Mouse (Mus musculus): ENCODE data around the gene Cop1.
"Not testable (repeated sequence)": the region's sequence is repeated elsewhere in the genome, so short reads cannot be mapped to it uniquely, and the experiment has no call there.

Gene Cop1

DNA sequence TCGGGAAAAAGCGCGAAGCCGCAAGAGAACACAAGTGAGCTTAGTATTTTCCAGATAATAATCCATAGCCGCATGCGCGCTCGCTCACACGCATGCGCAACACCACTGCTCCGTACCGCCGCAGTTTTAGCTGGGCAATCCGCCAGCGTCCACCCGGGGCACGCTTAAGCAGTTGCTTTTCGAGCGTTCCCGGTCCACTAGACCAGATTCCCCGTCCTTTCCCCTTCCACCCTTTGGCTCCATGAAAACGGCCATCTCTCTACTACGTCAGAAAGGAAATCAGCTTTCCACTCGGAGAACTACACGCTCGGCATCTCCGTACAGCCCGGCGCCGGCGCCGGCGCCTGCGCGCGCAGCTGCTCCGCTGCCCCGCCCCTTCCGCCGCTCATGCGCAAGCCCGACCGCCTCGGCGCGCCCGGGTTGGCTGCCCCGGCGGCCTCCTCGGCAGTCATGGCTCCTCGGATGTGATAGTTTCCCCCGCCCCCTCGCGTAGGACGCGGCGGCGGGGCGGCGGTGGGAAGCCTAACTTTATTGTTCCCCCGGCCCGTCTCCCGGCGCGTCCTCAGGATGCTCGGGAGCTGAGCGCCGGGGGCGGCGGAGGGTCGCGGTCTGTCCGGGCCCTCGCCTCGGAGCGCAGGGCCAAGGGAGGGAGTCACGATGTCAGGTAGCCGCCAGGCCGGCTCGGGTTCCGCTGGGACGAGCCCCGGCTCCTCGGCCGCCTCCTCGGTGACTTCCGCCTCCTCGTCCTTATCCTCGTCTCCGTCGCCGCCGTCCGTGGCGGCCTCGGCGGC, at the start of gene Cop1:
Cop1 (plus strand) TSS at position 540 of the 791 bp plus-strand sequence.
- DNase-seq (ENCODE audit: low spot score in 2 of 2): peak; percentile 90 to 94

DNA sequence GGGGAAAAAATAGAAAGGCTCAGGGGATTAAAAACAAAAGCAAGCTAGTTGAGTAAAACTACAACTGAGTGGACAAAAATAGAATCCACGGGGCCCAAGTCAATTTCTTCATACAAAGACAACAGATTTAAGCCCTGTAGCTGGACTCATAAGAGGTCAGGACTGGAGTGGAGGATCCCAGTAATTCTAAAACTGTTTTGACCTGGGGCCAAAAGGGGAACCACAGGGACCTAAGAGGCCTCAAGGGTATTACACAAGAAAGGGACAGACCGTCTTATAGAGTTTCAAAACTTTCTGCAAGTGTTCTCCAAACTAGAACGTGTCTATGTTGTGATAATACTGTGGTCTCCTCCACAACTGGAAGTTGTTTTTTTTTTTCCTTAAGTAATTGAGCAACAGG, 45.4 kb upstream of the Cop1 start:
- DNase-seq (ENCODE audit: low spot score in 2 of 2): no peak

DNA sequence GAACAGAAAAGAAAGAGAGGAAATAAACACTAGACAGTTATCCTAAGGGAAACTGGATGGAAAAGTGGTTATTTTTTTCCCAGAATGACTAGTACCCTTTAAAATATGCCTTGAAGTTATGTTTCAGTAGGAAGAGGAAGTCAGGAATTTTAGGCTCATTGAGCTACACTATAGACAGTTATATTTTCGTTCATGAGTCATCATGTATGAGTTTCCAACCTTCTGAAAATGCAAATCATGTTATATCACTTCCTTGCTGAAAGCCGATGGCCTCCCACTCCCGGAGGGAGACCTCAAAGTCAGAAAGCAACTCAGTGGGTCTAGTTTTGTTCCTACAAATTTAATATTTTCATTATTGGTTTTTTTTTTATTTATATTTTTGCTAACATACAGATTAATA, 33.5 kb upstream of the Cop1 start:
- no peak for DNase-seq (ENCODE audit: low spot score in 2 of 2)

DNA sequence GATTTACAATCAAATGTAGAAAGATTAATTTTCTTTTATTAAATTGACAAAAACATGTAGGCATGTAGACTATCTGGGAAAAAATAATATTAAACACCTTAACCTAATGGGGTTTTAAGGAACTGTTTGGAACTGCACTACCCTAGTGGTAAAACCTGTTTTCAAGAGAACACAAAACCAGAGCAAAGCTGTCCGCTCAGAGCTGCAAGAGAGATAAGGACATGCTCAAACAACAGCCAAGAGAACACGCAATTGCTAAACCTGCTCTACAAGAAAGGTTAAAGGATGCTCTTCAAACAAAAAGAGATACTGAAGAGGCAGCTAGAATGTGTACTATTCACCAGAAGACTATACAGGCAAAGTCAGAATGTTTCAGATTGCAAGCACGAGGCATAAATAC, 32.5 kb upstream of the Cop1 start:
- no peak for DNase-seq (ENCODE audit: low spot score in 2 of 2)

DNA sequence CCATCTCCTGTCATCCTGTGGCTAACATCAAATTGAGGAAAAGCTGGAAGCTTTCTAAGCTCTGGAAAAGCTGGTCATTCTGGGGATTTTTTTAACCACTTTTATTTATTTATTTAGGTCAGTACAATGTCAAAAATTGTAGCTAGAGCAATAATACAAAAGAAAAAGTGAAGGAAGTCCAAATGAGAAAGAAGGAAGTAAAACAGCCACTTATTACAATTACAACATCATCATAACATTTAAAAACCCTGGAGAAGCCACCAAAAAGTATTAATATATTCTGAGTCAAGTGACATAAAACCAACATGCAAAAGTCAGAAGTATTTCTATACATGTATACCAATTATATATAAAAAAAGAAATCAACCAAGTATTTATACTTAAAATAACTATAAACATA, 30.9 kb upstream of the Cop1 start:
- no peak for DNase-seq (ENCODE audit: low spot score in 2 of 2)

DNA sequence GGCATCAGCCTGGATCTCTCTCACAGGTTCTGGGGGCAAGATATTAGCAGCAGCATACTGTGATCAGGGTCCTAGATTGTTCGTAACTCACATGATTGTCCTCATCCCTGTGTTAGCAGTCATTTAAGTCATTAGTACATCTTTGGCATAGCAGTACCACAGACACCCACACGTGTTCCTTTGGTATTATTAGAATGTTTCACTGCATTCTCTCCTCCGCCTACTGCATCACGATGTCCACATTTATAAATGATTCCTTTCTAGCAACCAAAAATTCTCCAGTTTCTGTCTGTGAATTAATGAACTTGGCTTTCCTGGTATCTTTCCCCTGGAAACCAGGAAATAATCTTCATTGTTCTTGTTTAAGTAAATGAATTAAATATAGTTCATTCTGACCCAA, 20.4 kb upstream of the Cop1 start:
- peak; percentile 39 to 41 for DNase-seq (ENCODE audit: low spot score in 2 of 2)

DNA sequence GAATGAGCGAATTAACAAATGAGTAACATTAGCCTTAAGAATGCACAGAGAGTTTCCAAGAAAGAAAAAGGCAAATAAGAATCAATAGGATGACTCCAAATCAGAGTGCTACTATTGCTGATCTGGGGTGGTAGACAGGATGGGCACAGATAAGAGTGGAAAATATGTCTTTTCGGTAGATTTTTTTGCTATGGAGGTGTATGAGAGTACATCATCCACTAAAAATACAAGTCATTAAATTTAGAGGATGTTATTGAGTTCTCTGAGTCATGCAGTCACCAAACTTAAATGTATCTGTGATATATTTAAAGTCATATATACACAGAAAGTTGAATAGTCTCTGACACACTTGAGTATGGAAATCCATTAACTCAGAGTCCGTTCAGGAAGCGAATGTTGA, 14.7 kb upstream of the Cop1 start:
- no peak for DNase-seq (ENCODE audit: low spot score in 2 of 2)

DNA sequence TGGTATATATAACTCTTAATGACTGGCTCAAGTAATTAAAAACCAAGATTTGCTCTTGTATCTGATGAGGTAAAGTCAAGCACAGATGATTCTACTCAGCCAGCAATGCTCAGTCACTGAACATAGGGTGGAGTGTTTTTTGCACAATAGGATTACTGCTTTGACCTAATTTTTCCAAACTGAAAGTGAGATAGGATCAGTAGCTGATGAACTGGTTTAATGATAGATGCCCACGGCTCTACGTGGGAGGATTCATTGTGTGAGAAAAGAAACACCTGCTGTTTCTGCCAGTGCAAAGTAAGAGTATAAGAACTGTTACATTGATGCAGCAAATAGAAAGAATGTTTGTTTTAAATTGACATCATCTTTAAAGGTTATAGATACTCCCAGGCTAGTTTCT, 10.1 kb upstream of the Cop1 start:
- DNase-seq (ENCODE audit: low spot score in 2 of 2): no peak

DNA sequence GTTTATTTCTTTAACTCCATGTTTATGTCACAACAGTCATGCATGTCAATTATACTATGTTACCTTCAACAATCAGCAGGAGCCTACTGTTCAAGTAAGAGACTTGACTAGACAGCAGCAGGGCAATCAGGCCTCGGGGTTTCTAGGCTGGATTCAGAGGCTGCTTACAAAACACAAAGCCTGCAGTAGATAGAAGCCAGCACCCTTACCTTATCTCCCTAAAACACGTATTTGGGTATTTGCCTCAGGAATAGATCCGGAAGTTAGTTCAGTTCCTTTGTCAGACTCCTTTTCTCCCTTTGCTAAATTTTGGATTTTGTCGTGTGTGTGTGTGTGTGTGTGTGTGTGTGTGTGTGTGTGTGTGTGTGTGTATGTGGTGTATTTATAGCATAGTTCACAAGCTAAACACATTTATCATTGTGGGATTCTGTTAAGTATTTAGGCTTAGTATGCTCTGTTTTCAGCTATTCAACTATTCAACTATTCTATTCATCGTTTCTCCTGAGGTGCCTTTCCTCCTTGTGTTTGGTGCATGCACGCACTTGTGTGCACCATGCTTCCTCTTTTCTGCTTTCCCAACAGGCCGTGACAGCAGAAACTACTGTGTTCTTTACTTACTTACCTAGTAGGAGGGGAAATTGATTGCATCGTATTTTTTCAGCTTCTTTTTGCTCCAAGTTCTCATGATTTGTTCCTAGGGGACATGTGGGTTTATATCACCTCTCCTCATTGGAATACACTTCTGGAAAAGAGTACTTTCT, 6.9 kb upstream of the Cop1 start:
- no peak for DNase-seq (ENCODE audit: low spot score in 2 of 2)

DNA sequence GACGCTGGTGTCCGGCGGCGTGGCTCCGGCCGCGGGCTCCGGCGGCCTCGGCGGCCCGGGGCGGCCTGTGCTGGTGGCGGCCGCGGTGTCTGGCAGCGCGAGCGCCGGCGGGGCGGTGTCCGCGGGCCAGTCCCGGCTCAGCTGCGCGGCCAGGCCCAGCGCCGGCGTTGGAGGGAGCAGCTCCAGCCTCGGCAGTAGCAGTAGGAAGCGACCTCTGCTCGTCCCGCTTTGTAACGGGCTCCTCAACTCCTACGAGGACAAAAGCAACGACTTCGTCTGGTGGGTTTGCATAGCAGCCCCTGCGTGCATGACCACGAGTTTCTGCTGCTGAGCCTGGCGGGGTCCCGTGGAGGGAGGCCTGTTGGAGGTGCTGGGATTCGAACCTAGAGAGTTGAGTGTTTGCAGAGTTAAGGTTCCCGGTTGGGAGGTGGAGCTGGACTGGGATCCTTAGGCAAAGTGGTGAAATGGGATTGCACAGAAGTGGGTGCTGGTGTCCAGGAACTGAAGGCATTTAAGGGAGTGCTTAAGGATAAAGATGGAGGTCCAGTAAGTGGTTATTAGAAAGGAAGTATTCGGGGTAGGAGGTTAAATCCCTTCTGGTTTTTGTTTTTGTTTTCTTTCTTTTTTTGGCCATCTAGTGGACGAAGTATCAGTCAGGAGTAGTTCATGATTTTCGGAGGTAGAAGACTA, 597 bp downstream of the Cop1 start:
- DNase-seq (ENCODE audit: low spot score in 2 of 2): not testable (repeated sequence)

DNA sequence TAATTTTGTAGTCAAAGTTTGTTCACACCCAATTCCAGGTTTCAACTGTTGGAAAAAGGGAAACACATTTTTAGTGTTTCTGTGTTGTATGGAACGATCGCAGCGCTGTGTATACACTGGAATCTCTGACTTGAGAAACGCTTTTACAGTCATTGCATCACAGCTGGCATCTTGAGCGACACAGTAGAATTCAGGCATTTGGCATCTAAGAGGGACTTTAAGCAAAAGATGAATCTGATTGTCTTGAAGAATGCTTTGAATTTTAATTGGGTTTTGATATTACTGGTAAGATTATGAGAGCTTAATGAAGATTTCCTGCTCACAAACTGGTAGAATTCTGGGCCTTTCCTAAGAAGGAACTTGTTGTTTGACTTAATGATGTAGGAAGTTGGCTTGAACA, 1.3 kb downstream of the Cop1 start:
- no peak for DNase-seq (ENCODE audit: low spot score in 2 of 2)

DNA sequence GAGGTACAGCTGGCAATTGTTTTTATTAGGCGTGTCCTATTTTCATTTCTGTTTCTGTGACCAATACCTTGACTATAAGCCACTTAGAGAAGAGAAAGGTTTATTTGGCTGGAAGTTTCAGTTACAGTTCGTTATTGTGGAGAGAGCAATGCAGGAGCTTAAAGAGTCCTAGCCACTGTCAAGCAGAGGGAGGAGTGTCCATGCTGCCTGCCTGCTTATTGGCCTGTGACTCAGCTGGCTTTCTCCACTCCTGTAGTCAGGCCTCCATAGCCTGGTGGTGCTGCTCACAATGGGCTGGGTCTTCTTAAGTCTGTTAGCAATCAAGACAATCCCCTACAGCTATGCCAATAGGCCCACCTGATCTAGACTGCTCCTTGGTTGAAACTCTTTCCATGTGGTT, 2.4 kb downstream of the Cop1 start:
- no peak for DNase-seq (ENCODE audit: low spot score in 2 of 2)

DNA sequence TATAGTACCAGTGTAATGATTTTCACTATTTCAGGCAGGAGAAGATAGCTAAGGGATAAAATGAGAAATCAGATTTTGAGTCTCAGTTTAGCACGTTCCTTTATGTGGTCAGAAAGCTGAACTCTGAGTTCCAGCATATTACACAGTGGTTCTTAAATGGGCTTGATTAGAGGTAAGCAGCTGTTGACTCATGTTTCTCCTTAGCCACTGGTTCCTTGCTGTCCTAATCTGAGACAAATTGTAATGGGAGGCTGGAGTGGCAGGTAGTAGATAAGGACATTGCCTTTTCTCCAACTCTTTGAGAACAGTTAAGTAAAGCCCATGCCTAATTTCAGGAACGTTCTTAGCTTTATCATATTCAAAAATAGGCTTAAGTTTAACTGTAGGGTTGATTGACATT, 3.6 kb downstream of the Cop1 start:
- no peak for DNase-seq (ENCODE audit: low spot score in 2 of 2)

DNA sequence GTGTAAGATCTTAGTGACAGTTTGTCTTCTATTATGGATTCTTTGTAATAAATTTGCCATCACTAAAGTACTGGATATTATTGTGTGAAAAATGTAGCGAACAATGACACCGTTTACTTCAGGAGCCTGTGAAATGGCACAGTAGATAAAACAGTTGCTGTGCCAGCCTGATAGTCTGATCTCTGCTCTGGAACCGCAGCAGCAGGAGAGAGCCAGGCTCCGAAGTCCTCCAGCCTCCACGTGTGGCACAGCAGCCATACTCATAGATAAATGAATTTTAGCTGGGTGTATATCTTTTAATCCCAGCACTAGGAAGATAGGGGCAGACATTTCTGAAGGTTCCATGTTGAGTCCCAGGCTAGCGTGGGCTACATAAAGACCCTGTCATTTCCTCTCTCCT, 6.0 kb downstream of the Cop1 start:
- no peak for DNase-seq (ENCODE audit: low spot score in 2 of 2)

DNA sequence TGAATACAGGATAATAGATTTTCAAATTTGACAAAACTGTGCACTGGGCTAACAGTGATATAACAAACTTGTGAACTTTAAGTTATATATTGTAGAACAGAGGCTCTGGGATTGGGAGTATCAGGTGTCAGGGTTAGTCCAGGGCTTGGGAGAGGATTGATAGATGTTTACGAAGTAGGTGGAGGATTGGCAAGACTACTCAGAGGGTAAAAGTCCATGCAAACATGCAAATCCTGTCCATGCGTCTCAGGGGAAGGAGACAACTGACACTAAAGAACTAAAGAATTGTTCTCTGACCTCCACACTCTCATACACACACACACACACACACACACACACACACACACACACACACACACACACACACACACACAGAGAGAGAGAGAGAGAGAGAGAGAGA, 18.2 kb downstream of the Cop1 start:
- DNase-seq (ENCODE audit: low spot score in 2 of 2): no peak

DNA sequence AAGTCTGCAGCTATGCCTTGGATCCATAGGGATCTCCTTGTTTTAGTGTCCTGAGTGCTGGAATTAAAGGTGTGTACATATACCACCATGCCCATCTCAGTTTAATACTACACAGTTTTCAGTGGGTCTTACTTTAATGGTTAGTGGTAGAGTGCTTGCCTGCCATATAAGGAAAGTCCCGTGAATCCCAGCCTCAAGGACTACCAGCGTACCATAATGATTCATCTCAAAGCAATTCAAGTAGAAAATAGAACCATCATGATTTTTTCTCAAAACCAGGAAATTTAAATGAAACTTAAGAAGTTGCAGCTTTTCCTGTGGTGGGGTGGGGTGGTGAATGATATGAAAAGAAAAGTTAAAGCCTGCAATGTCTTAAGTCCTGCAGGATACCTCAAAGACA, 21.0 kb downstream of the Cop1 start:
- DNase-seq (ENCODE audit: low spot score in 2 of 2): no peak

DNA sequence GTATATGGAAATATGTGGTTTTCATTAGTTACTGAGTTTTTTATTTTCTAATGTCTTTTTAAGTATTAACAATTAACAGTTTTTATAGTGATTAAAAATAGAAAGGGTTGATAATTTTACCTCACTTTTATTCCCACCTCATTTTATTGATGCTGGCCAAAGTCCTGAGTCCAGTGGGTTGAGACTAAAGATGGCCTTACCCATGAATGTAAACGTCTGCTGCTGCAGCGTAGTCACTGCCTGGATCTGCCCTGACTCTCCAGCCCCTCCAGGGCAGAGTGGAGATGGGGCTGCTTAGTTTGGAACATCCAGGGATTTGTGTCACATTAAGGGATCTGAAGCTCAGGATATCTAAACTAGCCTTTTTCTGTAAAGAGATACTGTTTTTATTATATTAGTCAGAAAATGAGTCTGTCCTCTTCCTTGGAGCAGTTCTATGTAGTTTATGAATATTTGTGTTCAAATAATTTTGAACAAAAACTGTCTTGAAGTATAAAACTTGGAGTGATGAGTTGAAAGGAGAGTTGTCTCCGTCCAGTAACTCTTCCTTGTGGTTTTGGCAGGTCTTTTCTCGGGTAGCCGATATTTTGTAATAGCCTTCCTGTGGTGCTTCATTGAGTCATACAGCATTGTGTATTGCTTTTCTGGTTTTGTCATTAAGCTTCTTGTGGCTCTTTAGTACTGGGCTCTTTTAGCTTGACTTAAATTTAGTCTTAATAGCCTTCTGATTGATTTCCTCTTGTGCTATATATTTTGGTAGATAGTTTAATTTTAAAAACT, 23.0 kb downstream of the Cop1 start:
- no peak for DNase-seq (ENCODE audit: low spot score in 2 of 2)

DNA sequence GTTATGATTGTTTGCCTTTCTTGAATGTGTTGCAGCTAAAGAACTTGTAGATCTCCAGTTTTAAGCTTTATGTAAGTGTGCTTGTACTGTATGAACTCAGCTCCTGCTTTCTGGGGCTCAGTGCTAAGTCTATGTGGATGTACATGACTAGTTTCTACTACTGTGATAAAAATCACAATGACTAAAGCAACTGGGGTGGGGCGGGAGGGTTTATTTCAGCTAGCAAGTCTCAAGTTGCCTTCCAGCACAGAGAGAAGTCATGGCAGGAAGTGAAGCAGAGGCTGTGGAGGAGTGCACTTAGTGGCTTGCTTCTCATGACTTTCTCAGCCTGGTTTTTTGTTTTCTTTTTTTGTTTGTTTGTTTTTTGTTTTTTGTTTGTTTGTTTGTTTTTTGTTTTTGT, 24.4 kb downstream of the Cop1 start:
- DNase-seq (ENCODE audit: low spot score in 2 of 2): no peak

DNA sequence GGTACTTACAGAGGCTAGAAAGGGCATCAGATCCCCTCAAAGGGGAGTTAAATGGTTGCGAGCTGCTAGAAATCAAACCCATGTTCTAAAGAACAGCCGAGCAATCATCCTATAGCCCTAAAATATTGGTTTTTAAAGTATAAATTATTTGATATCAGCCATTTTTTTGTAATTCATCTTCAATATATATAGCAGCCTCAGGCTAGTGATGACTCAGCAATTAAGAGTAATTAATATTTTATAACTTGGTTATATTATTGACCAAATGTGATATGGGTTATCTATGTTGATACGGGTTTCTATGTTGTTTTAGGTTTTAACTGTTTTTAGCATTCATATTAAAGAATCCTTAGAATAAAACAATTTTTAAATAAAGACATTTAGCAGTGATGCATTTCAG, 31.7 kb downstream of the Cop1 start:
- DNase-seq (ENCODE audit: low spot score in 2 of 2): no peak

DNA sequence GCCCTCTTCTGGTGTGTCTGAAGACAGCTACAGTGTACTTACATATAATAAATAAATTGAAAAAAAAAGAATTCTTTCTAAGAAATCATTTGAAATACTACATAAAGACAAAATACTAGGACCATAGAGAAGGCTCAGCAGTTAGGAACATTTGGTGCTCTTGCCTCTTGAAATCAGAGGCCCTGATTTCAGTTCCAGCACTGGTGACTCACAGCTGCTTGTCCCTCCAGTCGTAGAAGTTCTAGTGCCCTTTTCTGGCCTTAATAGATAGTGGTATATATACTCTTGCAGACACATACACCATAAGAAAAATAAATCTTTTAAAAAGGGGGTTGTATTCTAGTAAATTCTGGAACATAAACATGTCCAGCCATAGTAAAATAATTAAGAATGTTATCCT, 48.0 kb downstream of the Cop1 start:
- DNase-seq (ENCODE audit: low spot score in 2 of 2): no peak

DNA sequence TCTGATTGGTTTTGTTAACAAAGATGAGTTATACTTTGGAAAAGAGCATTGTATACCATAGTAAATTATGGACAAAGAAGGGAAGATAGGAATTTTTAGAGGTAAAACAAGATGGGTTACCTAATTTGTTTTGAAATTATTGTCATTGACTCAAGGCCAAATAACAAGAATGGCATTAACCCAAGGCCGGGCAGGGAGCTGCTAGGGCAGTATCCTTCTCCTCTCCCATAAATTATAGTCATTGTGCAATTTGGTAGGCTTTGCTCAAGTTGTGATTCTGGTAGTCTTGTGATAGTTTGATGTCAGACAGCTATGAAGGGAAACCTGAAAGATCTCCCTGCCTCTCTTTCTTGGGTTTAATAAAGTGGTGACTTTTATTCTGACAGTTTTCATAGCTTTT, 49.7 kb downstream of the Cop1 start:
- DNase-seq (ENCODE audit: low spot score in 2 of 2): no peak

DNA sequence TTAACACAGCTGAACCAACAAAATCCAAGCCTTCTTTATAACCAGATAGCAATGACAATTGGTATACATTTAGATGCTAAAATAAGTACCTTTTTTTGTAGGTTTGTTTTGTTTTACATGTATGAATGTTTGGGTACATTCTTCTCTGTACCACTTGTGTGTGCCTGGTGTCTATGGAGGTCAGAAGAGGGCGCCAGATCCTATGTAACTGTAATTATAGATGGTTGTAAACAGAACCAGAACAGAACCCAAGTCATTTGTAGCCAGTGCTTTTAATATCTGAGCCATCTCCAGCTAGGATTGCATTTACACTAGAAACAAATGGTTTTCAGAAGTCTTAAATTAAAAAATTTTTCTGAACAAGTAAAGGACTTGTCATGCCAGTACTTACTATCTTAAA, 54.7 kb downstream of the Cop1 start:
- no peak for DNase-seq (ENCODE audit: low spot score in 2 of 2)

All from right cerebral cortex, adult 2 months (tissue).